Mouse (Mus musculus): ENCODE measurements at regions not wholly inside any gene's neighbourhood (a gene's known extent, or its start where the extent isn't known, plus 50 kb on each side); places are given as distances from the start of the nearest gene placed in this dataset.

DNA sequence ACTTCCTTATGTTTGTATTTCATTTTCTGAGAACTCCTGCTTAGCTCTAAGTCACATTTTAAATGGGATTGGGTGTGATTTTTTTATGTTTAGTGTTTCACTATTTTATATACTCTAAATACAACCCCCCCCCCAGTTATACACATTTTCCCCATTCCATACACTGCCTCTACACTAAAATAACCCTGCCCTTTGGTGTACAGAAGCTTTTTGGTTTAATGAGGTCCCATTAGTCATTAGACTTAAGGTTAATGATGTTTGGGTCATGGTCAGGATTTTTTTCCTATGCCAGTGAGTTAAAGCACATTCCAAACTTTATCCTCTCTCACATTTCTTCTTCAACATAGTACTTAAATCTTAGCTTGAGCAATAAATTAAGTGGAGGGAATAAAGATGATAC is 149.2 kb downstream of the Tinag start:
- DNase-seq: no peak

DNA sequence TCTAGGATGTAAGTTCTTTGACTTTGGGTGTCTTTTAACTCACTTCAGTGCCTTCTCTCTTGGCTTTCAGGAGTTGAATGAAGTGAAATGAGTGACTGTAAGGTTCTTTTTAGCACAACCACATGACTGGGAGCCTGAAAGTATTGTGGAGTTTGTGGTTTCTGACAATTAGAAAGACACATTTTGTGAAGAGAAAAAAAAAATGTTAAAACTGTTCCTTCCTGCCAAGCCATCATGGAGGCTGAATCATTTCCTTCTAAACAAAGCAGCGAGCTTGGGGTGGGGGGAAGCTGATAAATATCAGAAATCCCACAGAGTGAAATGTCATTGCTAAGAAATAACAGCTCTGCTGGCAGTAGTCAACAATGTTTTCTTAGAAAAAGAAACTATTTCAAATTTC is 163.8 kb downstream of the Tinag start:
- no peak for DNase-seq

DNA sequence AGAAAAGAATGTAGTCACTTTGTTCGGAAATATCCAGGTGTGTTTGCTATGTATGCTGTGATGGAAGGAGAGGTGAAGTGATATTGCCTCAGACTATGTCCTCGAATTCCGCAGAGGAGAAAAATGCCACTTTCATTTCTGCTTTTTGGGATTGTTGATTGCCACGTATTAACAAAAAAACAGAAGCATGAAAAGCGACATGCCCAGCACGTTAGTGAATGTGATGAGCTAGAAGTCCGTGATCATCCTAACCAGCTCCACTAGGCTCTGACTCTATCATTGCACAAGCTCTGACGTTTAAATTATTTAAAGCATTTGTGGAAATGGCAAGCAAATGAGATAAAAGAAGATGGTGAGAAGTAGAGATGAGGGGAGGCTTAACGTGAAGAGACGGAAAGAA is 169.6 kb downstream of the Tinag start:
- DNase-seq: no peak

DNA sequence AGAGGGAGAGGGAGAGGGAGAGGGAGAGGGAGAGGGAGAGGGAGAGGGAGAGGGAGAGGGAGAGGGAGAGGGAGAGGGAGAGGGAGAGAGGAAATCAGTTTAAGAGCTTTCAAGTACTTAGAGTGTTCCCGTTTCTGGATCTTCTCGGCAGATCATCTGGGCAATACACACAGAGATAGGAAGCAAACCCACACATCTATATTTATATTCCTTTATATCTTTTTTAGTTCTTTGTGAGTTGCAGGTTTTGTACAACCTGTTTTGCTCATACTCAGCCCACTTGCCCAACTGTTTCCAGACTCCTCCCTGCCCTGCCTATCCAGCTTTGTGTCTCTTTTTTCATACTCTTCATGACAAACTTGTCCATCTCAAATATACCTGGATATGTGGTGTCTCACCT is 173.2 kb downstream of the Tinag start:
- DNase-seq: no peak

DNA sequence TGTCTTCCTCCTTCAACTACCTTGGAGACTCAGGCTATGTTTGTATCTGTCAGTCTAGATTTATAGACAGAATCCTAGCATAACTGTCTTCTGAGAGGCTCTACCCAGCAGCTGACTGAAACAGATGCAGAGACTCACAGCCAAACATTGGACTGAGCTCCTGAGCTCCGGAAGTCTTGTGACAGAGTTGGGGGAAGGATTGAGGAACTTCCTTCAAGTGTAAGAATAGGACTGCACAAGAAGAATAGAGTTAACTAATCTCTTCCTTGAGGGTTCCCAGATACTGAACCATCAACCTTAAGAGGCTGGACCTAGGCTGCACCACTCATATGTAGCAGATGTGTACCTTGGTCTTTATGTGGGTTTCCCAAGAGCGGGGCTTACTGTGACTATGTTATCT is 176.0 kb downstream of the Tinag start:
- no peak for DNase-seq

DNA sequence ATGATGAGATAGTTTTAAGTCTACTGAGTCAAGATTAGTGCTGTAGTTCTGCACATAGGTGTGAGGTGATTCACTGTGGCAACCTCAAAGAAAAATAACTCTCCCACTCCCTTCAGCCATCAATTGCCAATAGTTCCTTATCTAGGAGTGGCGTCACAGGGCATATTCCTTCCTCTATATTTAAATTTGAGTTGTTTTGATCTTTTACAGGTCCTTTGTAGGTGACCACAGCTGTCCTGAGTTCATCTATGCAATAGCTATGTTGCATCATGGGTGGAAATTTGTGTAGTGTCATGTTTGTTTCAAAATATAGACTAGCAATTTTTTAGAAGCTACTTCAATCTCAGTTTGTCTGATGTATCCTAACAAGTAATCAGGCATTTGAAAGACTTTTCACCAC is 177.0 kb downstream of the Tinag start:
- DNase-seq: no peak

DNA sequence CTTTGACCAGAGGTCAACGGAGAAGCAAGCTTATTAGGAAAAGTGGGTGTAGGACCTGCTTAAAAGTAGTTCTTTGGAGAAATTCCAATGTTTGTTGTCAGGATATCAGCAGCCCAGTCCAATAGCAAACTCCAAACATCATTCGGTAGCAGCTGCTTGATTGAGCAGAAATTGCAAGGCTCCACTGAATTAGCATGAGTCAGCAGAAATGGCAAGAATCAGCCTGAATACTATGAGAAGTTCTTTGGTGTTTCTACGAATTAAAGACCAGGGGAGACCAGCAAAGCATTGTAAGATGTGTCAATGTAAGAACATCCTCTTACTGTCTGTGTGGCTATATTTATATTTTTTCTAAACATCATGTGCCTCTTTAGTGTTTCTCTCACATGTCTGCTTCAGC is 223.4 kb downstream of the Tinag start:
- DNase-seq: peak; percentile 1

DNA sequence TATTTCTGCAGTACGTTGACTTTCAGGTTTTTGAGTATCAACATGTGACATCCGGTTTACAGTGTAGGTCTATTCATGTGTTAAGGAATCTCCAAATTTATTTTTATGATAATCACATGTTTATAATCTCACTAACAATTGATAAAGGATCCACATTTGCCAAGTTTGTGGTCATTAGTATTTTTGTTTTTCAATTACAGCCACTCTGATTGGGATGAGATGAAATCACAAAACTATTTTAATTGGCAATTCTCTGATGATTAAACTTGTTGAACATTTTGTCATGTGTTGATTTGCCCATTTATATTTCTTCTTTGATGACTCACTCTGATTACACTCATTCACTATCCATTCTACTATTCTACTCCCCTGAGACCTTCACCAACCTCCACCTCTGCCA is 228.0 kb upstream of the Fam83b start:
- DNase-seq: no peak

DNA sequence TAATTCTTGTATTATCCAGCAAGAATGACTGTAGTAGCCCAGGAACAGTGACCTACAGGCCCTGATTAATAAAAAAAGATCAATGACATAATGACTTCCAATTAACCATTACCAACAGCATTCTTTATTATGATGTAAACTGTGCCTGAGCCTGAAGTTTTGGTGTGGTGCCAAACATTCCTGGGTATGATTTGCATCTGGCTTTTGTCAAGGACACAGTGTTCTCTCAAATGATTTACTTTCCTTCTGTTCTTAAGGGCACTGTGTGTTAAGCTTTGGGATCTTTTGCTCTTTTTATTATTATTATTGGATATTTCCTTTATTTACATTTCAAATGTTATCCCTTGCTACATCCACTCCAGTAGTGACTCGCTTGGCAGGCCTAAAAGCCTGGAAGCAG is 221.7 kb upstream of the Fam83b start:
- peak; percentile 1 for DNase-seq

All from retina, postnatal 1 day (tissue).